Mouse (Mus musculus) forebrain, embryonic 14.5 days (tissue): ENCODE measurements around the gene Cast. TPM values are rescaled to one million over a fixed set of nuclear protein-coding genes. Genes with fewer than 3 reads are reported as not detected.

Experiments used
- ATAC-seq: fragments of 200-750 bp; cut with Nextera tagmentation; 2 replicates; pipeline ENCODE4 v1.8.0; 2017; ENCODE audit warnings: mild to moderate bottlenecking, moderate library complexity
- DNase-seq: peaks from one replicate; pipeline ENCODE4 v3.0.0-alpha.2; 2015; ENCODE audit warnings: low spot score
- H3K27ac ChIP-seq: fragments of 300-500 bp; sonication (generic); 2 replicates; pipeline ENCODE4 v1.5.1; 2014; ENCODE audit warnings: low read depth, mild to moderate bottlenecking, control low read depth, low read length, moderate library complexity
- H3K27me3 ChIP-seq: fragments of 300-500 bp; sonication (generic); replicated peaks from 2 replicates; pipeline ENCODE4 v1.6.1; 2014; ENCODE audit warnings: low read length, control low read depth, mixed read lengths; ENCODE audit not compliant: control insufficient read depth, insufficient read depth
- H3K36me3 ChIP-seq: fragments of 300-500 bp; sonication (generic); 2 replicates; pipeline ENCODE4 v1.6.1; 2014; ENCODE audit warnings: low read length, control low read depth; ENCODE audit not compliant: control insufficient read depth, insufficient read depth
- H3K4me1 ChIP-seq: fragments of 300-500 bp; sonication (generic); 2 replicates; pipeline ENCODE4 v1.6.1; 2014; ENCODE audit warnings: antibody characterized with exemption, low read length, control low read depth; ENCODE audit not compliant: control insufficient read depth, insufficient read depth
- H3K4me2 ChIP-seq: fragments of 300-500 bp; sonication (generic); 2 replicates; pipeline ENCODE4 v1.6.1; 2014; ENCODE audit warnings: mild to moderate bottlenecking, control low read depth, low read length
- H3K4me3 ChIP-seq: fragments of 300-500 bp; sonication (generic); 2 replicates; pipeline ENCODE4 v1.5.1; 2014; ENCODE audit warnings: low read depth, low read length, control low read depth
- H3K9ac ChIP-seq: fragments of 300-500 bp; sonication (generic); 2 replicates; pipeline ENCODE4 v1.6.1; 2014; ENCODE audit warnings: mild to moderate bottlenecking, low read length, control low read depth, moderate library complexity
- H3K9me3 ChIP-seq: fragments of 300-500 bp; sonication (generic); replicated peaks from 2 replicates; pipeline ENCODE4 v1.6.1; 2016; ENCODE audit warnings: low read length, control low read depth, mixed read lengths; ENCODE audit not compliant: control insufficient read depth
- WGBS: fragments of 180-500 bp; shearing (Covaris S2); extraction: QIAGEN DNeasy Blood & Tissue Kit; methylation state at CpG from one replicate; pipeline ENCODE4 v1.1.7; 2014; 5-methylcytosine and 5-hydroxymethylcytosine counted together
- polyA plus RNA-seq: library from polyadenylated mRNA; unstranded; fragments of >200 nt; fragmentation: Nextera tagmentation; extraction: Ambion mirVana; gene quantifications from 2 replicates; pipeline ENCODE4 v1.2.1, GENCODE M21; 2014

Gene Cast
- polyA plus RNA-seq, 1 experiment from 2014 or later = 5.3 TPM

GRCm38 (mm10) chr13:74806934-74807333, 1.7 kb downstream of the Cast start:
- peak overlapping the region; percentile 99 for H3K4me2 ChIP-seq
- H3K9me3 ChIP-seq = no peaks in the 10 kb centered on the region
- peak overlapping the region; percentile 56 for H3K4me3 ChIP-seq
- WGBS = 61% methylated on average over 5 of the region's 5 CpGs
- DNase-seq (no peak), ATAC-seq (no peak)
- peaks cover 3% of the 10 kb centered on the region for H3K4me1 ChIP-seq
- H3K27me3 ChIP-seq = 0 out of 2 replicates have a peak, but pooled peaks cover 5% of the 10 kb centered on the region
- H3K9ac ChIP-seq = no peak overlapping the region
- H3K36me3 ChIP-seq = no peaks in the 10 kb centered on the region
- H3K27ac ChIP-seq = no peak overlapping the region

GRCm38 (mm10) chr13:74794435-74794834, 14.2 kb downstream of the Cast start:
- ATAC-seq (no peak), DNase-seq (no peak)
- Histone ChIP-seq H3K27ac (no peak overlapping the region), H3K4me1 (no peaks in the 10 kb centered on the region), H3K27me3 (no peaks in the 10 kb centered on the region), H3K4me2 (no peak overlapping the region), H3K9ac (no peak overlapping the region), H3K9me3 (no peaks in the 10 kb centered on the region), H3K36me3 (no peaks in the 10 kb centered on the region), H3K4me3 (no peak overlapping the region)
- WGBS = 63% methylated on average over 1 of the region's 1 CpGs

- no peak overlapping the region for H3K4me3 ChIP-seq
- H3K9ac ChIP-seq = no peak overlapping the region
- ATAC-seq (no peak), DNase-seq (no peak)
- no peaks in the 10 kb centered on the region for H3K27me3 ChIP-seq
- H3K36me3 ChIP-seq = no peaks in the 10 kb centered on the region
- no peaks in the 10 kb centered on the region for H3K4me1 ChIP-seq
- no peak overlapping the region for H3K27ac ChIP-seq
- no peaks in the 10 kb centered on the region for H3K9me3 ChIP-seq
- H3K4me2 ChIP-seq = no peak overlapping the region
- WGBS = no CpG with 5 or more reads among the region's 1 CpGs
Observed at GRCm38 (mm10) chr13:74787681-74788080, 20.9 kb downstream of the Cast start.

GRCm38 (mm10) chr13:74772151-74772550, 36.5 kb downstream of the Cast start:
- WGBS = 63% methylated on average over 1 of the region's 1 CpGs
- no peak for DNase-seq
- no peak overlapping the region for H3K4me2 ChIP-seq
- no peaks in the 10 kb centered on the region for H3K27me3 ChIP-seq
- H3K4me3 ChIP-seq = no peak overlapping the region
- no peak for ATAC-seq
- no peak overlapping the region for H3K27ac ChIP-seq
- H3K4me1 ChIP-seq = 0 out of 2 replicates have a peak, but pooled peaks cover 3% of the 10 kb centered on the region
- H3K36me3 ChIP-seq = no peaks in the 10 kb centered on the region
- no peak overlapping the region for H3K9ac ChIP-seq
- no peaks in the 10 kb centered on the region for H3K9me3 ChIP-seq

- WGBS = under 1% methylated on average over 21 of the region's 21 CpGs
- ATAC-seq = peak; percentile 96
- H3K27ac ChIP-seq = no peak overlapping the region
Observed at GRCm38 (mm10) chr13:74770480-74770879, 38.1 kb downstream of the Cast start.

GRCm38 (mm10) chr13:74769871-74770270, 38.7 kb downstream of the Cast start:
- WGBS = 6% methylated on average over 8 of the region's 8 CpGs
- Histone ChIP-seq H3K27ac (no peak overlapping the region), H3K27me3 (no peaks in the 10 kb centered on the region), H3K4me2 (peak overlapping the region; percentile 61), H3K4me1 (0 out of 2 replicates have a peak, but pooled peaks cover 3% of the 10 kb centered on the region), H3K4me3 (peak overlapping the region; percentile 29; the same call in 1 of the 2 replicates), H3K9me3 (no peaks in the 10 kb centered on the region), H3K9ac (peak overlapping the region; percentile 35; the same call in 1 of the 2 replicates), H3K36me3 (no peaks in the 10 kb centered on the region)
- peak; percentile 0 for DNase-seq
- peak; percentile 29; the same call in 1 of the 2 replicates for ATAC-seq

More at GRCm38 (mm10) chr13:74770480-74770879, 38.1 kb downstream of the Cast start:
- Histone ChIP-seq H3K4me1 (0 out of 2 replicates have a peak, but pooled peaks cover 3% of the 10 kb centered on the region), H3K9me3 (no peaks in the 10 kb centered on the region), H3K4me2 (peak overlapping the region; percentile 61), H3K27me3 (no peaks in the 10 kb centered on the region), H3K4me3 (peak overlapping the region; percentile 29), H3K9ac (peak overlapping the region; percentile 35), H3K36me3 (no peaks in the 10 kb centered on the region)
- peak; percentile 85 for DNase-seq

GRCm38 (mm10) chr13:74767186-74767585, 41.4 kb downstream of the Cast start:
- no peaks in the 10 kb centered on the region for H3K9me3 ChIP-seq
- H3K27ac ChIP-seq = no peak overlapping the region
- WGBS = 70% methylated on average over 2 of the region's 2 CpGs
- DNase-seq (no peak), ATAC-seq (no peak)
- no peaks in the 10 kb centered on the region for H3K36me3 ChIP-seq
- 0 out of 2 replicates have a peak, but pooled peaks cover 3% of the 10 kb centered on the region for H3K4me1 ChIP-seq
- H3K27me3 ChIP-seq = no peaks in the 10 kb centered on the region
- H3K4me2 ChIP-seq = no peak overlapping the region
- H3K4me3 ChIP-seq = no peak overlapping the region
- no peak overlapping the region for H3K9ac ChIP-seq

- Histone ChIP-seq H3K27ac (no peak overlapping the region), H3K9ac (no peak overlapping the region), H3K4me1 (no peaks in the 10 kb centered on the region), H3K4me3 (no peak overlapping the region), H3K9me3 (no peaks in the 10 kb centered on the region), H3K27me3 (no peaks in the 10 kb centered on the region), H3K36me3 (no peaks in the 10 kb centered on the region), H3K4me2 (no peak overlapping the region)
- DNase-seq (no peak), ATAC-seq (no peak)
- 83% methylated on average over 1 of the region's 1 CpGs for WGBS
Observed at GRCm38 (mm10) chr13:74762741-74763140, 45.9 kb downstream of the Cast start.

GRCm38 (mm10) chr13:74759152-74759551, 49.5 kb downstream of the Cast start:
- 88% methylated on average over 1 of the region's 1 CpGs for WGBS
- no peak overlapping the region for H3K4me3 ChIP-seq
- no peak for ATAC-seq
- no peaks in the 10 kb centered on the region for H3K9me3 ChIP-seq
- DNase-seq = no peak
- H3K27ac ChIP-seq = no peak overlapping the region
- H3K27me3 ChIP-seq = no peaks in the 10 kb centered on the region
- no peaks in the 10 kb centered on the region for H3K4me1 ChIP-seq
- no peak overlapping the region for H3K9ac ChIP-seq
- H3K4me2 ChIP-seq = no peak overlapping the region
- no peaks in the 10 kb centered on the region for H3K36me3 ChIP-seq
